Mouse (Mus musculus): Measurements from ENCODE around the gene Csad. TPM values are rescaled to one million over a fixed set of nuclear protein-coding genes. Genes with fewer than 3 reads are reported as not detected.
A peak's percentile ranks its signal among the peaks of the same experiment; 100 is the strongest.

Gene Csad
- total RNA-seq, 2 experiments from 2014 or later = 40.5 to 42.4 TPM

GRCm38 (mm10) chr15:102205779-102206178, 1.3 kb upstream of the Csad start:
- peak; percentile 38 to 75 for DNase-seq (ENCODE audit: low spot score in 2 of 2)

- peak; percentile 56 to 68 for DNase-seq (ENCODE audit: low spot score in 2 of 2)
These were observed 616 bp downstream of the Csad start for GRCm38 (mm10) chr15:102203835-102204381.

- DNase-seq (ENCODE audit: low spot score in 2 of 2) = peak; percentile 90 to 96
These were observed 1.3 kb downstream of the Csad start, which contains the start of gene Zfp740 for GRCm38 (mm10) chr15:102202971-102203834. TSS of gene Zfp740 (plus strand) at chr15:102203249.

- no peak for DNase-seq (ENCODE audit: low spot score in 2 of 2)
These were observed 5.7 kb downstream of the Csad start for GRCm38 (mm10) chr15:102198841-102199240.

- no peak for DNase-seq (ENCODE audit: low spot score in 2 of 2)
These were observed 9.2 kb downstream of the Csad start for GRCm38 (mm10) chr15:102195373-102195772.

GRCm38 (mm10) chr15:102194439-102194838, 10.1 kb downstream of the Csad start:
- DNase-seq (ENCODE audit: low spot score in 2 of 2) = no peak

GRCm38 (mm10) chr15:102193652-102194051, 10.9 kb downstream of the Csad start:
- DNase-seq (ENCODE audit: low spot score in 2 of 2) = no peak

GRCm38 (mm10) chr15:102192820-102193386, 11.6 kb downstream of the Csad start:
- no peak for DNase-seq (ENCODE audit: low spot score in 2 of 2)

- DNase-seq (ENCODE audit: low spot score in 2 of 2) = no peak
These were observed 12.2 kb downstream of the Csad start for GRCm38 (mm10) chr15:102192271-102192812.

- DNase-seq (ENCODE audit: low spot score in 2 of 2) = no peak
These were observed 12.8 kb downstream of the Csad start for GRCm38 (mm10) chr15:102191699-102192098.

GRCm38 (mm10) chr15:102188883-102189282, 15.6 kb downstream of the Csad start:
- no peak for DNase-seq (ENCODE audit: low spot score in 2 of 2)

- no peak for DNase-seq (ENCODE audit: low spot score in 2 of 2)
These were observed 16.4 kb downstream of the Csad start for GRCm38 (mm10) chr15:102188096-102188495.

GRCm38 (mm10) chr15:102186239-102186638, 18.3 kb downstream of the Csad start:
- no peak for DNase-seq (ENCODE audit: low spot score in 2 of 2)

GRCm38 (mm10) chr15:102183076-102183475, 21.4 kb downstream of the Csad start:
- DNase-seq (ENCODE audit: low spot score in 2 of 2) = no peak

- DNase-seq (ENCODE audit: low spot score in 2 of 2) = no peak
These were observed 24.6 kb downstream of the Csad start for GRCm38 (mm10) chr15:102179924-102180323.

- no peak for DNase-seq (ENCODE audit: low spot score in 2 of 2)
These were observed 25.4 kb downstream of the Csad start for GRCm38 (mm10) chr15:102179106-102179505.

- peak; percentile 69 to 73 for DNase-seq (ENCODE audit: low spot score in 2 of 2)
These were observed 26.2 kb downstream of the Csad start for GRCm38 (mm10) chr15:102178279-102178678.

GRCm38 (mm10) chr15:102177417-102177816, 27.1 kb downstream of the Csad start:
- DNase-seq (ENCODE audit: low spot score in 2 of 2) = no peak

GRCm38 (mm10) chr15:102176571-102177316, 27.8 kb downstream of the Csad start:
- no peak for DNase-seq (ENCODE audit: low spot score in 2 of 2)

- no peak for DNase-seq (ENCODE audit: low spot score in 2 of 2)
These were observed 28.7 kb downstream of the Csad start for GRCm38 (mm10) chr15:102175736-102176319.

GRCm38 (mm10) chr15:102173581-102173980, 30.9 kb downstream of the Csad start:
- DNase-seq (ENCODE audit: low spot score in 2 of 2) = no peak

All from layer of hippocampus, postnatal 14 days (tissue).